Mouse (Mus musculus): Measurements from ENCODE around the gene Ankrd13a. TPM values are rescaled to one million over a fixed set of nuclear protein-coding genes. Genes with fewer than 3 reads are reported as not detected.
A peak's percentile ranks its signal among the peaks of the same experiment; 100 is the strongest.
"Not testable (repeated sequence)": the region's sequence is repeated elsewhere in the genome, so short reads cannot be mapped to it uniquely, and the experiment has no call there.

Gene Ankrd13a
- polyA plus RNA-seq, 1 experiment from 2014 or later = 41.0 TPM

- 50% methylated on average over 3 of the region's 3 CpGs for WGBS (ENCODE audit: insufficient replicate concordance)
- ATAC-seq (ENCODE audit: insufficient read depth) = no peak
These were observed 55.3 kb downstream of the Ankrd13a start for GRCm38 (mm10) chr5:114829740-114830139.

GRCm38 (mm10) chr5:114836886-114837285 is 62.4 kb downstream of the Ankrd13a start:
- WGBS (ENCODE audit: insufficient replicate concordance) = 46% methylated on average over 12 of the region's 12 CpGs
- Histone ChIP-seq H3K27ac (replicated peaks) (no peak overlapping the region), H3K36me3 (replicated peaks) (no peaks in the 10 kb centered on the region), H3K9ac (no peak overlapping the region), H3K4me2 (no peak overlapping the region), H3K4me3 (replicated peaks) (no peak overlapping the region), H3K27me3 (peaks cover 10% of the 10 kb centered on the region; the same call in 1 of the 2 replicates), H3K4me1 (replicated peaks) (no peaks in the 10 kb centered on the region), H3K9me3 (replicated peaks) (no peaks in the 10 kb centered on the region)
- no peak for ATAC-seq (ENCODE audit: insufficient read depth)

More at GRCm38 (mm10) chr5:114829740-114830139, 55.3 kb downstream of the Ankrd13a start:
- no peaks in the 10 kb centered on the region for H3K9me3 ChIP-seq (replicated peaks)
- 0 out of 2 replicates have a peak, but pooled peaks cover 6% of the 10 kb centered on the region for H3K27me3 ChIP-seq
- H3K36me3 ChIP-seq (replicated peaks) = no peaks in the 10 kb centered on the region
- no peak overlapping the region for H3K4me2 ChIP-seq
- H3K9ac ChIP-seq = no peak overlapping the region
- peaks cover 13% of the 10 kb centered on the region for H3K4me1 ChIP-seq (replicated peaks)
- no peak overlapping the region for H3K27ac ChIP-seq (replicated peaks)
- H3K4me3 ChIP-seq (replicated peaks) = no peak overlapping the region

DNA sequence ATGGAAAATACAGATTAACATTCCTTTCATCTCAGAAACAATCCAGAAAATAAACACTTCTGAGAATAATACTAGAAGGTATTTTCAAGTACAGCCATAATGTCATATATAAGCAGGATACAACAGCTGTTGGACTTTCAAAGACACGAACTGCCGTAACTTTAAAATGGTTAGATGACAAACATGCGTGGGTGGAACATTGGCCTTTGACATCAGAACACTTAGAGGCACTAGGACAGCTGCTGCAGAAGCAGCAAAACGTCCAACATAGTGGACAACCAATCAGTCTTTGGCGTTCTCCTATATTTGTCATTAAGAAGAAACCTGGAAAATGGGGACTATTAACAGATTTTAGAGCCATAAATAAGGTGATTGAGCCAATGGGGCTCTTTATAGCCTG is 66.0 kb downstream of the Ankrd13a start:
- ATAC-seq (ENCODE audit: insufficient read depth); H3K4me1 ChIP-seq (replicated peaks); H3K36me3 ChIP-seq (replicated peaks); H3K4me2 ChIP-seq; H3K9me3 ChIP-seq (replicated peaks); H3K4me3 ChIP-seq (replicated peaks); H3K27me3 ChIP-seq; H3K9ac ChIP-seq; H3K27ac ChIP-seq (replicated peaks): not testable (repeated sequence)
- WGBS (ENCODE audit: insufficient replicate concordance) = 59% methylated on average over 5 of the region's 5 CpGs

- ATAC-seq (ENCODE audit: insufficient read depth); H3K4me3 ChIP-seq (replicated peaks); H3K36me3 ChIP-seq (replicated peaks); H3K9me3 ChIP-seq (replicated peaks); H3K4me1 ChIP-seq (replicated peaks); H3K27ac ChIP-seq (replicated peaks); H3K27me3 ChIP-seq; H3K9ac ChIP-seq; H3K4me2 ChIP-seq: not testable (repeated sequence)
- WGBS (ENCODE audit: insufficient replicate concordance) = 52% methylated on average over 3 of the region's 3 CpGs
These were observed 67.7 kb downstream of the Ankrd13a start for GRCm38 (mm10) chr5:114842155-114842554.

GRCm38 (mm10) chr5:114842674-114843073 is 68.2 kb downstream of the Ankrd13a start:
- ATAC-seq (ENCODE audit: insufficient read depth) = no peak
- Histone ChIP-seq H3K4me2 (no peak overlapping the region), H3K27me3 (peaks cover 4% of the 10 kb centered on the region; the same call in 1 of the 2 replicates), H3K4me3 (replicated peaks) (no peak overlapping the region), H3K9me3 (replicated peaks) (no peaks in the 10 kb centered on the region), H3K36me3 (replicated peaks) (no peaks in the 10 kb centered on the region), H3K9ac (no peak overlapping the region), H3K4me1 (replicated peaks) (no peaks in the 10 kb centered on the region), H3K27ac (replicated peaks) (no peak overlapping the region)
- WGBS (ENCODE audit: insufficient replicate concordance) = 70% methylated on average over 5 of the region's 5 CpGs

- H3K27ac ChIP-seq (replicated peaks); H3K4me1 ChIP-seq (replicated peaks); H3K36me3 ChIP-seq (replicated peaks); H3K9me3 ChIP-seq (replicated peaks); H3K9ac ChIP-seq; ATAC-seq (ENCODE audit: insufficient read depth); H3K27me3 ChIP-seq; H3K4me2 ChIP-seq; H3K4me3 ChIP-seq (replicated peaks): not testable (repeated sequence)
- WGBS (ENCODE audit: insufficient replicate concordance) = 77% methylated on average over 2 of the region's 2 CpGs
These were observed 69.9 kb downstream of the Ankrd13a start for GRCm38 (mm10) chr5:114844371-114844770.

- no peaks in the 10 kb centered on the region for H3K4me1 ChIP-seq (replicated peaks)
- H3K9ac ChIP-seq = no peak overlapping the region
- no peak overlapping the region for H3K4me2 ChIP-seq
- H3K27ac ChIP-seq (replicated peaks) = no peak overlapping the region
- ATAC-seq (ENCODE audit: insufficient read depth) = peak; percentile 58; the same call in 1 of the 2 replicates
- no peaks in the 10 kb centered on the region for H3K36me3 ChIP-seq (replicated peaks)
- H3K4me3 ChIP-seq (replicated peaks) = no peak overlapping the region
- WGBS (ENCODE audit: insufficient replicate concordance) = 66% methylated on average over 20 of the region's 20 CpGs
- no peaks in the 10 kb centered on the region for H3K9me3 ChIP-seq (replicated peaks)
- peaks cover 10% of the 10 kb centered on the region; the same call in 1 of the 2 replicates for H3K27me3 ChIP-seq
These were observed 77.2 kb downstream of the Ankrd13a start for GRCm38 (mm10) chr5:114851565-114852236.

DNA sequence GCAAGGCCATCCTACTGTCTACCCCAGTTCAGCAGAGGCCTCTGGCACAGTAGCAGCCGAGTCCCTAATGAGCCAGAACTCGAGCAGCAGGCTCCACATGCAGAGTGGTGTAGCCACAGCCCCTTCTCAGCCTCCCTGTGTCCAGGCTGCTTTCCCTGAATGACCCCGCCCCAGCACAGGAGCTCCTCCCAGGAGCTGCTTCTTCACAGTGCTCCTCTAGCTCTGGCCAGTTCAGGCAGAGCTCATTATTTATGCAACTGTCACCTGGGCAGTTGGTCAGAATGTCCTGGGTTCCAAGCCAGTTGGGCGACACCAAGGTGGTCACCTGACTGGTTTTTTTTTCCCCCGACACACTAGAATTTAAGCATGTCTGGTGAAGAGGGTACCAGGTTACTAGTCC is 78.9 kb downstream of the Ankrd13a start, which contains the start of gene 4930519G04Rik:
TSS of gene 4930519G04Rik (plus strand) at position 301 of the 400 bp plus-strand sequence.
- H3K9me3 ChIP-seq (replicated peaks); H3K36me3 ChIP-seq (replicated peaks); H3K4me1 ChIP-seq (replicated peaks); H3K27ac ChIP-seq (replicated peaks); H3K9ac ChIP-seq; H3K4me3 ChIP-seq (replicated peaks); ATAC-seq (ENCODE audit: insufficient read depth); H3K4me2 ChIP-seq: not testable (repeated sequence)
- 73% methylated on average over 3 of the region's 5 CpGs for WGBS (ENCODE audit: insufficient replicate concordance)
- peaks cover 25% of the 10 kb centered on the region for H3K27me3 ChIP-seq

Small RNA genes within 50 kb of the gene (microRNA-seq; reads per million reads assigned to microRNA genes)
- gene Mir6240 = 13.2 reads per million, percentile 30 among the genes with 10 or more reads in this experiment

Other genes with a start within 250 kb of the Ankrd13a start
- 0.50 and 0.73 TPM in 2 replicates for gene Fam222a, start 206.7 kb upstream of the Ankrd13a start, polyA plus RNA-seq (2015; fragmentation: Nextera tagmentation; extraction: Ambion mirVana)
- 0.24 and 0.33 TPM in 2 replicates for gene Trpv4, start 116.3 kb upstream of the Ankrd13a start, polyA plus RNA-seq (2015; fragmentation: Nextera tagmentation; extraction: Ambion mirVana)
- gene Gltp, start 83.7 kb upstream of the Ankrd13a start, polyA plus RNA-seq (2015; fragmentation: Nextera tagmentation; extraction: Ambion mirVana) = 36.2 and 36.8 TPM in 2 replicates
- gene Tchp, start 66.9 kb upstream of the Ankrd13a start, polyA plus RNA-seq (2015; fragmentation: Nextera tagmentation; extraction: Ambion mirVana) = 2.9 and 3.2 TPM in 2 replicates
- 16.3 and 16.5 TPM in 2 replicates for gene Git2, start 840 bp downstream of the Ankrd13a start, polyA plus RNA-seq (2015; fragmentation: Nextera tagmentation; extraction: Ambion mirVana)
- 21.3 and 21.4 TPM in 2 replicates for gene 1500011B03Rik, start 48.8 kb downstream of the Ankrd13a start, polyA plus RNA-seq (2015; fragmentation: Nextera tagmentation; extraction: Ambion mirVana)
- not detected in 2 replicates for gene 4930519G04Rik, start 79.0 kb downstream of the Ankrd13a start, polyA plus RNA-seq (2015; fragmentation: Nextera tagmentation; extraction: Ambion mirVana)
- not detected in 2 replicates for gene Gm9936, start 84.0 kb downstream of the Ankrd13a start, polyA plus RNA-seq (2015; fragmentation: Nextera tagmentation; extraction: Ambion mirVana)
- 3.5 and 3.8 TPM in 2 replicates for gene Oasl2, start 122.3 kb downstream of the Ankrd13a start, polyA plus RNA-seq (2015; fragmentation: Nextera tagmentation; extraction: Ambion mirVana)
- 0.51 and 0.88 TPM in 2 replicates for gene Oasl1, start 148.6 kb downstream of the Ankrd13a start, polyA plus RNA-seq (2015; fragmentation: Nextera tagmentation; extraction: Ambion mirVana)
- gene 2210016L21Rik, start 167.5 kb downstream of the Ankrd13a start, polyA plus RNA-seq (2015; fragmentation: Nextera tagmentation; extraction: Ambion mirVana) = 10.2 and 12.3 TPM in 2 replicates
- 3.8 and 4.3 TPM in 2 replicates for gene Hnf1a, start 196.4 kb downstream of the Ankrd13a start, polyA plus RNA-seq (2015; fragmentation: Nextera tagmentation; extraction: Ambion mirVana)
- gene Sppl3, start 236.5 kb downstream of the Ankrd13a start, polyA plus RNA-seq (2015; fragmentation: Nextera tagmentation; extraction: Ambion mirVana) = 7.9 and 12.1 TPM in 2 replicates